Mouse (Mus musculus) heart, embryonic 15.5 days (tissue): ENCODE data around the gene Dnaic1. TPM values are rescaled to one million over a fixed set of nuclear protein-coding genes. Genes with fewer than 3 reads are reported as not detected.
A peak's percentile ranks its signal among the peaks of the same experiment; 100 is the strongest.

ENCODE experiments used
- ATAC-seq: fragments of 200-750 bp; cut with Nextera tagmentation; replicated peaks from 2 replicates; pipeline ENCODE4 v1.8.0; 2017; ENCODE audit warnings: low read depth, moderate TSS enrichment; ENCODE audit not compliant: insufficient number of reproducible peaks, insufficient read depth, low FRiP score
- H3K27ac ChIP-seq: fragments of 300-500 bp; sonication (generic); 2 replicates; pipeline ENCODE4 v1.5.1; 2015; ENCODE audit warnings: mild to moderate bottlenecking, inconsistent platforms
- H3K27me3 ChIP-seq: fragments of 300-500 bp; sonication (generic); 2 replicates; pipeline ENCODE4 v1.6.1; 2015; ENCODE audit warnings: inconsistent platforms
- H3K36me3 ChIP-seq: fragments of 300-500 bp; sonication (generic); 2 replicates; pipeline ENCODE4 v1.6.1; 2015; ENCODE audit warnings: mild to moderate bottlenecking, inconsistent platforms
- H3K4me1 ChIP-seq: fragments of 300-500 bp; sonication (generic); replicated peaks from 2 replicates; pipeline ENCODE4 v1.6.1; 2015; ENCODE audit warnings: inconsistent platforms
- H3K4me2 ChIP-seq: fragments of 300-500 bp; sonication (generic); 2 replicates; pipeline ENCODE4 v1.6.1; 2015; ENCODE audit warnings: inconsistent platforms, mild to moderate bottlenecking, moderate library complexity
- H3K4me3 ChIP-seq: fragments of 300-500 bp; sonication (generic); 2 replicates; pipeline ENCODE4 v1.5.1; 2015; ENCODE audit warnings: mild to moderate bottlenecking, inconsistent platforms
- H3K9ac ChIP-seq: fragments of 300-500 bp; sonication (generic); 2 replicates; pipeline ENCODE4 v1.6.1; 2015; ENCODE audit warnings: mild to moderate bottlenecking, inconsistent platforms
- H3K9me3 ChIP-seq: fragments of 300-500 bp; sonication (generic); replicated peaks from 2 replicates; pipeline ENCODE4 v1.6.1; 2016; ENCODE audit warnings: inconsistent platforms
- WGBS: fragments of 180-500 bp; shearing (Covaris S2); methylation state at CpG from one replicate; pipeline ENCODE4 v1.1.7; 2015; ENCODE audit warnings: mixed read lengths; 5-methylcytosine and 5-hydroxymethylcytosine counted together
- polyA plus RNA-seq: library from polyadenylated mRNA; unstranded; fragments of >200 nt; fragmentation: Nextera tagmentation; extraction: Ambion mirVana; gene quantifications from 2 replicates; pipeline ENCODE4 v1.2.1, GENCODE M21; 2015

Gene Dnaic1
- polyA plus RNA-seq, 1 experiment from 2014 or later, result 1.5 TPM

GRCm38 (mm10) chr4:41653730-41654129, 84.2 kb downstream of the Dnaic1 start:
- 47% methylated on average over 6 of the region's 6 CpGs for WGBS
- Histone ChIP-seq H3K27me3 (peaks cover 24% of the 10 kb centered on the region), H3K36me3 (no peaks in the 10 kb centered on the region), H3K27ac (no peak overlapping the region), H3K9me3 (no peaks in the 10 kb centered on the region), H3K4me3 (no peak overlapping the region), H3K4me2 (no peak overlapping the region), H3K4me1 (0 out of 2 replicates have a peak, but pooled peaks cover 3% of the 10 kb centered on the region), H3K9ac (no peak overlapping the region)
- ATAC-seq, result no peak

- H3K9me3 ChIP-seq, result no peaks in the 10 kb centered on the region
- H3K36me3 ChIP-seq, result no peaks in the 10 kb centered on the region
- no peak overlapping the region for H3K4me3 ChIP-seq
- no peak for ATAC-seq
- WGBS, result 15% methylated on average over 7 of the region's 7 CpGs
- no peak overlapping the region for H3K4me2 ChIP-seq
- no peak overlapping the region for H3K27ac ChIP-seq
- 0 out of 2 replicates have a peak, but pooled peaks cover 6% of the 10 kb centered on the region for H3K4me1 ChIP-seq
- H3K9ac ChIP-seq, result no peak overlapping the region
- peaks cover 27% of the 10 kb centered on the region for H3K27me3 ChIP-seq
These were observed 84.6 kb downstream of the Dnaic1 start for GRCm38 (mm10) chr4:41654217-41654616.

- Histone ChIP-seq H3K27ac (no peak overlapping the region), H3K9ac (no peak overlapping the region), H3K9me3 (no peaks in the 10 kb centered on the region), H3K4me3 (no peak overlapping the region), H3K4me2 (no peak overlapping the region), H3K4me1 (0 out of 2 replicates have a peak, but pooled peaks cover 6% of the 10 kb centered on the region), H3K36me3 (no peaks in the 10 kb centered on the region), H3K27me3 (peaks cover 34% of the 10 kb centered on the region)
- ATAC-seq, result no peak
- WGBS, result 85% methylated on average over 2 of the region's 2 CpGs
These were observed 86.0 kb downstream of the Dnaic1 start for GRCm38 (mm10) chr4:41655525-41655924.

GRCm38 (mm10) chr4:41658566-41659384, 89.2 kb downstream of the Dnaic1 start:
- H3K4me2 ChIP-seq, result no peak overlapping the region
- H3K9ac ChIP-seq, result no peak overlapping the region
- peaks cover 18% of the 10 kb centered on the region for H3K4me1 ChIP-seq
- ATAC-seq, result peak; percentile 24; the same call in 1 of the 2 replicates
- no peaks in the 10 kb centered on the region for H3K36me3 ChIP-seq
- peaks cover 54% of the 10 kb centered on the region for H3K27me3 ChIP-seq
- WGBS, result 19% methylated on average over 25 of the region's 25 CpGs
- no peak overlapping the region for H3K27ac ChIP-seq
- H3K9me3 ChIP-seq, result no peaks in the 10 kb centered on the region
- no peak overlapping the region for H3K4me3 ChIP-seq

GRCm38 (mm10) chr4:41659556-41659955, 90.0 kb downstream of the Dnaic1 start:
- no peak overlapping the region for H3K4me3 ChIP-seq
- H3K27ac ChIP-seq, result no peak overlapping the region
- 63% methylated on average over 13 of the region's 13 CpGs for WGBS
- peaks cover 61% of the 10 kb centered on the region for H3K27me3 ChIP-seq
- peaks cover 24% of the 10 kb centered on the region for H3K4me1 ChIP-seq
- no peak overlapping the region for H3K4me2 ChIP-seq
- H3K36me3 ChIP-seq, result no peaks in the 10 kb centered on the region
- no peak for ATAC-seq
- no peak overlapping the region for H3K9ac ChIP-seq
- no peaks in the 10 kb centered on the region for H3K9me3 ChIP-seq

- no peak overlapping the region for H3K9ac ChIP-seq
- ATAC-seq, result no peak; the same call in 1 of the 2 replicates
- peaks cover 36% of the 10 kb centered on the region for H3K4me1 ChIP-seq
- no peaks in the 10 kb centered on the region for H3K36me3 ChIP-seq
- H3K27ac ChIP-seq, result no peak overlapping the region
- no peak overlapping the region for H3K4me3 ChIP-seq
- H3K4me2 ChIP-seq, result no peak overlapping the region
- H3K27me3 ChIP-seq, result peaks cover 60% of the 10 kb centered on the region
- H3K9me3 ChIP-seq, result no peaks in the 10 kb centered on the region
- 30% methylated on average over 11 of the region's 11 CpGs for WGBS
These were observed 91.4 kb downstream of the Dnaic1 start for GRCm38 (mm10) chr4:41660851-41661430.

- Histone ChIP-seq H3K36me3 (no peaks in the 10 kb centered on the region), H3K27ac (no peak overlapping the region), H3K9me3 (no peaks in the 10 kb centered on the region), H3K4me2 (no peak overlapping the region), H3K4me3 (no peak overlapping the region), H3K4me1 (peaks cover 36% of the 10 kb centered on the region), H3K27me3 (peaks cover 55% of the 10 kb centered on the region), H3K9ac (no peak overlapping the region)
- 66% methylated on average over 11 of the region's 11 CpGs for WGBS
- no peak for ATAC-seq
These were observed 93.1 kb downstream of the Dnaic1 start for GRCm38 (mm10) chr4:41662723-41663122.

GRCm38 (mm10) chr4:41663614-41664013, 94.0 kb downstream of the Dnaic1 start:
- H3K36me3 ChIP-seq, result no peaks in the 10 kb centered on the region
- H3K4me2 ChIP-seq, result no peak overlapping the region
- H3K27me3 ChIP-seq, result peaks cover 48% of the 10 kb centered on the region
- ATAC-seq, result no peak
- H3K4me1 ChIP-seq, result peaks cover 35% of the 10 kb centered on the region
- no peaks in the 10 kb centered on the region for H3K9me3 ChIP-seq
- H3K27ac ChIP-seq, result no peak overlapping the region
- no peak overlapping the region for H3K4me3 ChIP-seq
- H3K9ac ChIP-seq, result no peak overlapping the region
- 29% methylated on average over 9 of the region's 9 CpGs for WGBS

- Histone ChIP-seq H3K4me2 (no peak overlapping the region), H3K27me3 (peaks cover 40% of the 10 kb centered on the region), H3K36me3 (no peaks in the 10 kb centered on the region), H3K9me3 (no peaks in the 10 kb centered on the region), H3K4me3 (no peak overlapping the region), H3K4me1 (peaks cover 30% of the 10 kb centered on the region), H3K27ac (no peak overlapping the region), H3K9ac (no peak overlapping the region)
- 52% methylated on average over 7 of the region's 7 CpGs for WGBS
- no peak for ATAC-seq
These were observed 95.0 kb downstream of the Dnaic1 start for GRCm38 (mm10) chr4:41664533-41664932.

- Histone ChIP-seq H3K4me2 (0 out of 2 replicates have a peak overlapping the region, but pooled peaks have one; percentile 6), H3K27ac (no peak overlapping the region)
- WGBS, result 8% methylated on average over 5 of the region's 8 CpGs
These were observed 95.6 kb downstream of the Dnaic1 start for GRCm38 (mm10) chr4:41665009-41665675.

GRCm38 (mm10) chr4:41666646-41667045, 97.1 kb downstream of the Dnaic1 start:
- Histone ChIP-seq H3K36me3 (no peaks in the 10 kb centered on the region), H3K9me3 (no peaks in the 10 kb centered on the region), H3K4me3 (no peak overlapping the region), H3K27me3 (peaks cover 41% of the 10 kb centered on the region), H3K4me2 (no peak overlapping the region), H3K27ac (no peak overlapping the region), H3K9ac (no peak overlapping the region), H3K4me1 (peaks cover 23% of the 10 kb centered on the region)
- no peak for ATAC-seq
- WGBS, result 77% methylated on average over 11 of the region's 11 CpGs

More at GRCm38 (mm10) chr4:41665009-41665675, 95.6 kb downstream of the Dnaic1 start:
- no peak; the same call in 1 of the 2 replicates for ATAC-seq
- no peak overlapping the region; the same call in 1 of the 2 replicates for H3K9ac ChIP-seq
- H3K9me3 ChIP-seq, result no peaks in the 10 kb centered on the region
- no peak overlapping the region for H3K4me3 ChIP-seq
- H3K4me1 ChIP-seq, result peaks cover 30% of the 10 kb centered on the region
- no peaks in the 10 kb centered on the region for H3K36me3 ChIP-seq
- H3K27me3 ChIP-seq, result peaks cover 37% of the 10 kb centered on the region
